Mouse (Mus musculus): Measurements from ENCODE around the gene Tnfrsf19.

Gene Tnfrsf19

DNA sequence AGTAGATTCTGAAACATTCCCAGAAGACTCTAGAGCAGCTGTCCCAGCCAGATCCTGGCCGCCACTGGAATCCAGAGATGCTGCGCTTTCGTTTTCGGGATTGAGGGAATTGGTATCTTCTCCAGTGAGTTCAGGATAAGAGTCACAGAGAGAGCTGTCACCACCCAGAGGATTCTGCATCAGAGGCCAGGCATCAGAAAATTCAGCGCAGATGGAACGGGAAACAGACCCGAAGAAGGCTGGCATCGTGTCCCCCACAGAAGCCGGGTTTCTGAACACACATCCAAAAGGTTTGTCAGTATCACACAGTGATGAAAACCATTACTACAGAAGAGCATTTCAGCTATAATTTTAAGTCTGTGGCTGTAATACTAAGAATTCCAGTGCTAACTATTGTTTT lies 75.3 kb downstream of the Tnfrsf19 start:
- no peak for DNase-seq (ENCODE audit: extremely low read depth, low read depth, low spot score)

DNA sequence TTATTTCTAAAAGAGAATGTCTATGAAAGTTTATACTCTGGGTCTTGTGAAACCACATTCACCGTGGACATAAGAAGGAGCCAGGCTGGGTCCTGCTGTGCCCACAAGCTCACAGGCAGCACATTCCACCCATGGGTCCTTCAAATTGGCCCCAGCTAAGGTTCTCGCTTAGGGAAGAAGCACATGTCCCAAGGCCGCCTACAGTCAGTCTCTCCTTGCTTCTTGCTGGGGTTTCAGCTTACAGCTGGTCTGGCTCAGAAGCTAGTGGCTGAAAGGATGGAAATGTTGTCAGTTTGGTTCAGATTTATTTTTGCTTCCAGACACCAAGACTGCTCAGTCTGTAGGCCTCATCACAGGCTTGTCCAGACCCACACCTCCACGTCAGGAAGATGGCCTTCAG lies 80.2 kb downstream of the Tnfrsf19 start:
- no peak for DNase-seq (ENCODE audit: extremely low read depth, low read depth, low spot score)

DNA sequence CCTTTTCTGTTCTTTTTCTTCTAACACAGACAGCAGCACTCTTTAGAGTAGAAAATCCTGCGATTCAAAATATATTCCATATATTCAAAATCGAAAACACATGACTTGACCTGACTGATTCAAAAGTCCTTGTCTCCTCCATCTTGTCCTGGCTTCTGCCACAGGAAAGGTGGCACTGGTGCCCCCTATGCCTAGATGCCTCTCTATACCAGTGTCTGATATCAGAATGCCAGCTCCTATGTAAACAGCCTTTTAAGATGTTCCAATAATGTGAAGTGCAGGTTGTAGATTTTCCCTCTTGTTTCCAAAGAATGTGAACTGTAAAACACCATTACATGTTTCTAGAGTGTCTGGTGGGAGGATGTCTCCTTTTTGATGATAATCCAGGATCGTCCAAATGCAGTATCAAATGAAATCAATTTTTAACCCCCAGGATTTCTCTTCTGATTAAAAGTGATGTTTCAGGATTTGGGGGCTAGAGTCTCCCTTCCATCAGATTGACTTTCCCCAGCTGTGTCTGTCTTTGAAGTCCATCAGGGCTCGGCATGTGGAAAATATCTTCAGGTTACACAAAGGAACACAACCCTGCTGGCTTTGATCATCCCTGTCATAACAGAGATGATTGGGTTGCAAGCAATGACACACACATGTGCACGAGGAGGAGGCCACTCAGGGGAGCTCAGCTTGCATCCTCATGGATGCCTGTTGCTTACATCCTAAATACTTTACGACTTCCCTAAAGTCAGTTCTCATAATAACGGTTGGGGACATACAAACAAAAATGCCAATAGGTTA lies 82.1 kb downstream of the Tnfrsf19 start:
- no peak for DNase-seq (ENCODE audit: extremely low read depth, low read depth, low spot score)

DNA sequence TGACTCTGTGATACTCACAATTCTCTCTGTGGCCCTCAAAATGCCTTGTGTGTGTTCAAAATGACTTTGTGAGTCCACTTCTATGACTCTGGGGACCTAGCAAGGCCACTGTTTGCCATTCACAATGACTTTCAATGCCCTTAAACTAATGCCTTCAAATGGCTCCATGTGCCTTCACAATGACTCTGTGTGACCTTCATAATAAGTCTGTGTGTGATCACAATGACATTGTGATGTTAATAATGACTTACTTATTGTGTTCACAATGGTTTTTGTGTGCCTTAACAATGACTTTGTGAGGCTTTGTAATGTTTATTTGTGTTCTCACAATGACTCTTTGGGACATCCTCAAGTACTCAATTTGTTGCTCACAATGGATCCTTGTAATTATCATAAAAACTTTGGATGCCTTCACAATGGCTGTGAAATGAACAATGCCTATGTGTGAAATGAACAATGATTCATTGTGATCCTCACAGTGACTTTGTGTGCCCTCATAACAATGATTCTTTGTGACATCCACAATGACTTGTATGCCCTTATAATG lies 88.6 kb downstream of the Tnfrsf19 start:
- DNase-seq (ENCODE audit: extremely low read depth, low read depth, low spot score) = no peak

DNA sequence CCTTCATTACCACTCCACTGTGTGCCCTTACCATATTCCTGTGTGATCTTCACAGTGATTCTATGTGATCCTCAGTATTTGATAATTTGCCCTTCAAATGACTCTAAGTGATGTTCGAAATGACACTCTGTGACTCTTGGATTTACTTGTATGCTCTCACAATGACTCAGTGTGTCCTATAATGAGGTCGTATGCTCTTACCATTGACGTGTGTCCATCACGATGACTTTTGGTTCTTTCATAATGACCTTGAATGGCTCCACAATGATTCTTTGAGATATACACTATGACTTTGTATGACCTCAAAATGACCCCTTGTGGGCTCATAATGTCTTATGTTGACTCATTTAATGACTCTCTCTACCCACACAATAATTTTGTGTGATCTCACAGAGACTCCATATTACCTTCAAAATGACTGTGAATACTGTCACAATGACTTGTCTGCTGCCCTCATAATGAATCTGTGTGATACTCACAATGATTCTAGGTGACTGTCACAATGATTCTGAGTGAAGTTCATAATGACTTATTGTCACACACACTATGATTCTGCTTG lies 108.7 kb downstream of the Tnfrsf19 start:
- no peak for DNase-seq (ENCODE audit: extremely low read depth, low read depth, low spot score)

DNA sequence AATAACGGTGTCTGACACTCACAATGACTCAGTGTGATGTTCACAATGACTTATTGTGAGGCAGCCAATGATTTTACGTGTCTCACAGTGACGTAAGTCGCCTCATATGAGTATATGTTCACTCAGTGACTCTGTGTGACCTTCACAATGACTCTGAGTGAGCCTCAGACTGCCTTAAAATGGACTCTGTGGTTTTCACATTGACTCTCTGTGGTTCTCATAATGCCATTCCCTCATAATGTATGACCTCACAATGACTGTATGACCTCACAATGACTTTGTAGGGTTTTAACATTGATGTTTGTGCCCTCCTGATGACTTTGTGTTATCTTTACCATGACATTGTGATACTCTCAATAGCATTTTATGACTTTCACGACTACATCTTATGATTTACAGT lies 110.6 kb downstream of the Tnfrsf19 start:
- no peak for DNase-seq (ENCODE audit: extremely low read depth, low read depth, low spot score)

DNA sequence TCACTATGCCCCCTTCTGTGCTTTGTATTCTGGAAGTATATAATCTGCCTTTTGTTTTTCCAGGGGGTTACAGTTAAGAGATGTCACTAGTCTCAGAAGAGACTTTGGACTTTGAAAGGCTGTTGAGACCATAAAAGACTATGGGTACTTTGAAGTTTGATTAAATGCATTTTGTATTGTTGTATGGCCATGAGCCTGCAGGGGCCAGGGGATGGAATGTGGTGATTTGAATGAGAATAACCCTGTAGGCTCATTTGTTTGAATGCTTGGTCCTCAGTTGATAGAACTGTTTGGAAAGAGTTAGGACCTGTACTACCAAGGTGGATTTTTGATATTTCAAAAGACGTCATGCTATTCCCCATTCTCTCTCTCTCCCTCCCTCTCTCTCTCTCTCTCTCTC lies 120.3 kb downstream of the Tnfrsf19 start:
- DNase-seq (ENCODE audit: extremely low read depth, low read depth, low spot score) = no peak

DNA sequence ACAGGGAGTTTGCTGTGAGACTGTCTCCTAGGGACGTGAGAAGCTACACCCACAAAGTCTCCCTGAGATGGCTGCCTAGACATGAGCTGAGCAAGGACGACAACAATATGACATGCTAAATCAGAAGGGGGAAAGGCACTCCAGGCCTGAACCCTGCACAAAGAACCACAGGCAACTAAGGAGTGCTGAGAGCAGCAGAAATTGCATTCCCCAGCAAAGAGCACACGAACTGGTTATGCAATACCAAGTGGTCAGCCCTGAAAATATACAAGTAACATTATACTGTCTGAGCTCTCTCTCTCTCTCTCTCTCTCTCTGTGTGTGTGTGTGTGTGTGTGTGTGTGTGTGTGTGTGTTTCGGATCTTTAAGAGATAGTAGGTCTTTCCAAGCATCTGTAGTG lies 129.6 kb downstream of the Tnfrsf19 start:
- DNase-seq (ENCODE audit: extremely low read depth, low read depth, low spot score) = no peak

Data from fat pad, adult 2 months (tissue).